Mouse (Mus musculus) hindbrain, embryonic 10.5 days (tissue): Measurements from ENCODE around the gene Actc1. TPM values are rescaled to one million over a fixed set of nuclear protein-coding genes. Genes with fewer than 3 reads are reported as not detected.

Source experiments
- DNase-seq: peaks from one replicate; pipeline ENCODE4 v3.0.0-alpha.2; 2017; ENCODE audit warnings: low spot score
- H3K27ac ChIP-seq: fragments of 300-500 bp; sonication (generic); 2 replicates; pipeline ENCODE4 v1.5.1; 2016; ENCODE audit warnings: mild to moderate bottlenecking, moderate library complexity
- H3K27me3 ChIP-seq: fragments of 300-500 bp; sonication (generic); 2 replicates; pipeline ENCODE4 v1.6.1; 2016; ENCODE audit warnings: mild to moderate bottlenecking; ENCODE audit not compliant: poor library complexity, insufficient read depth, severe bottlenecking
- H3K36me3 ChIP-seq: fragments of 300-500 bp; sonication (generic); 2 replicates; pipeline ENCODE4 v1.6.1; 2016; ENCODE audit warnings: mild to moderate bottlenecking, moderate library complexity
- H3K4me1 ChIP-seq: fragments of 300-500 bp; sonication (generic); replicated peaks from 2 replicates; pipeline ENCODE4 v1.6.1; 2016; ENCODE audit warnings: mild to moderate bottlenecking
- H3K4me3 ChIP-seq: fragments of 300-500 bp; sonication (generic); 2 replicates; pipeline ENCODE4 v1.5.1; 2016; ENCODE audit warnings: mild to moderate bottlenecking, moderate library complexity
- H3K9me3 ChIP-seq: fragments of 300-500 bp; sonication (generic); 2 replicates; pipeline ENCODE4 v1.6.1; 2016; ENCODE audit warnings: mild to moderate bottlenecking, moderate library complexity
- WGBS: fragments of 180-500 bp; shearing (Covaris S2); methylation state at CpG from one replicate; pipeline ENCODE4 v1.1.7; 2016; 5-methylcytosine and 5-hydroxymethylcytosine counted together
- polyA plus RNA-seq: library from polyadenylated mRNA; unstranded; fragments of >200 nt; fragmentation: Nextera tagmentation; extraction: Ambion mirVana; gene quantifications from 2 replicates; pipeline ENCODE4 v1.2.1, GENCODE M21; 2016

Gene Actc1
- polyA plus RNA-seq, 1 experiment from 2014 or later = 6.3 TPM

DNA sequence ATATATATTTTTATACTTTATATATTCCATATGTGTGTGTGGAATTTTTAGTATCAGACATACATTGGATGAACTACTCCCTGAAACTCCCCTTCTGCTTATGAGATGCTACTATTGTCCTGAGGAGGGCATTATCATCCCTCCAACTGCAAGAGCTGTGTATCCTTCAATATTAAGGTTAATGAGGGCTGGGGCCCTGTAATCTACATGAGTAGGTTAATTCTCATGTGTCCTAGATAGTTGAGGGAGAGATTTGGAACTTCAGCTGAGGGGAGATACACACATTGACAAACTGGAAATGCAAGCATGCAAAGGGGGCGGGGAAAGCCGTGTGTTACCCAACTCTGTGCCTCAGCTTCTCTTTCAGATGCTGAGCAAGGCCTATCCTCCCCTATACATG, 15.4 kb downstream of the Actc1 start:
- Histone ChIP-seq H3K27ac (no peak overlapping the region), H3K4me3 (no peak overlapping the region), H3K36me3 (no peaks in the 10 kb centered on the region), H3K4me1 (no peaks in the 10 kb centered on the region), H3K9me3 (no peaks in the 10 kb centered on the region), H3K27me3 (no peaks in the 10 kb centered on the region)
- 81% methylated on average over 2 of the region's 2 CpGs for WGBS
- no peak for DNase-seq

DNA sequence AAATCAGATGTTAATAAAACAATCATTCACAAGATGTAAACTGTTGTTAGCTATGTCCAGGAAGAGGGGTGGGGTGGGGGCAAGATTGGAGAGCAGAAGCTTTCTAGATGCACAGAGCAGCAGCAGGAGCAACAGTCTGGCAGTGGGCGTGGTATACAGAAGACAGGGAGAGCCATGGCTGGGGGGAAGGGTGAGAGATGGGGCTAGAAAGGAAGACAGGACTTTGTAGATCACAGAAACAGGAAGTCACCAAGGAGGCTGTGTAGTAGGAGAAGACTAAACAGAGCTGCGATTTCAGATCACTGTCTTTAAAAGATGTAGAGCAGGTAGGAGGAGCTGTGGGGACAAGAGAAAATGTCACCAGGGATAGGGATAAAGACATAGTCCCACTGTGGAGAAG, 21.1 kb downstream of the Actc1 start:
- 54% methylated on average over 2 of the region's 2 CpGs for WGBS
- H3K4me1 ChIP-seq = peaks cover 2% of the 10 kb centered on the region; the same call in 1 of the 2 replicates
- no peak for DNase-seq

DNA sequence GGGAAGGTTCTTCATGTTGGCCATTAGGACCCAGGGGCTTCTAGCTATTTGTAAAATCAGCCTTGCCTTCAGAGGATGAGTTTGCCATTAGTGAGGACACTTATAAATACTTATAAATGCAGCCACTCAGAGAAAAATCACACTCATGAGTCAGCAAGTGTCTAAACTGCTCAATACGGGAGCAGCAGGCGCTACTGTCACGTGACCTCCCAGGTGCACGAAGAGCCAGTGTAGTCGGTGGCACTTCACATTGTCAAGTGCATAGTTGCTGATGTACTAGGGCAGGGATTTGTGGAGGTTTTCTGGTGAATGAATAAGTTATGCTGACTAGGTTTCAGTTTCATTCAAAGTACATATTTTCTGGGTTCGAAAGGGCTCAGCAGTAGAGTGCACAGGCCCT, 30.0 kb downstream of the Actc1 start:
- H3K4me3 ChIP-seq = no peak overlapping the region
- no peaks in the 10 kb centered on the region for H3K9me3 ChIP-seq
- peaks cover 2% of the 10 kb centered on the region; the same call in 1 of the 2 replicates for H3K4me1 ChIP-seq
- DNase-seq = no peak
- no peaks in the 10 kb centered on the region for H3K36me3 ChIP-seq
- 93% methylated on average over 6 of the region's 6 CpGs for WGBS
- H3K27ac ChIP-seq = no peak overlapping the region
- H3K27me3 ChIP-seq = no peaks in the 10 kb centered on the region

More for the DNA sequence above, 21.1 kb downstream of the Actc1 start:
- Histone ChIP-seq H3K27ac (no peak overlapping the region), H3K9me3 (no peaks in the 10 kb centered on the region), H3K27me3 (no peaks in the 10 kb centered on the region), H3K4me3 (no peak overlapping the region), H3K36me3 (no peaks in the 10 kb centered on the region)

DNA sequence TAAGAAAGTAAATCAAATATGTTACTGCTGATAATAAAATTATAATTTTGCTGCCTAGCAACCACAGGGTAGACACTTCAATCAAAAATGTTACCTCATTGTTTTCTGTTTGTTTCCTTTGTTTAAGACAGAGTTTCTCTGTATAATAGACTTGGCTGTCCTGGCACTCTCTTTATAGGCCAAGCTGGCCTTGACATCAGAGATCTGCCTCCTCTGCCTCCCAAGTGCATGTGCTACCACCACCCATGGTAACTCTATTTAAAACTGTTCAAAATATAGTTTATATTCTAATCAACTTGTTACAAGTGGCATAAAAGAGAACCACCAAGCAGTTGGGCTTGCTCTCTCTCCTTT, 33.2 kb downstream of the Actc1 start:
- H3K4me3 ChIP-seq = no peak overlapping the region
- no peaks in the 10 kb centered on the region for H3K36me3 ChIP-seq
- DNase-seq = no peak
- 0 out of 2 replicates have a peak, but pooled peaks cover 6% of the 10 kb centered on the region for H3K4me1 ChIP-seq
- no peaks in the 10 kb centered on the region for H3K9me3 ChIP-seq
- H3K27ac ChIP-seq = no peak overlapping the region
- peaks cover 8% of the 10 kb centered on the region; the same call in 1 of the 2 replicates for H3K27me3 ChIP-seq

DNA sequence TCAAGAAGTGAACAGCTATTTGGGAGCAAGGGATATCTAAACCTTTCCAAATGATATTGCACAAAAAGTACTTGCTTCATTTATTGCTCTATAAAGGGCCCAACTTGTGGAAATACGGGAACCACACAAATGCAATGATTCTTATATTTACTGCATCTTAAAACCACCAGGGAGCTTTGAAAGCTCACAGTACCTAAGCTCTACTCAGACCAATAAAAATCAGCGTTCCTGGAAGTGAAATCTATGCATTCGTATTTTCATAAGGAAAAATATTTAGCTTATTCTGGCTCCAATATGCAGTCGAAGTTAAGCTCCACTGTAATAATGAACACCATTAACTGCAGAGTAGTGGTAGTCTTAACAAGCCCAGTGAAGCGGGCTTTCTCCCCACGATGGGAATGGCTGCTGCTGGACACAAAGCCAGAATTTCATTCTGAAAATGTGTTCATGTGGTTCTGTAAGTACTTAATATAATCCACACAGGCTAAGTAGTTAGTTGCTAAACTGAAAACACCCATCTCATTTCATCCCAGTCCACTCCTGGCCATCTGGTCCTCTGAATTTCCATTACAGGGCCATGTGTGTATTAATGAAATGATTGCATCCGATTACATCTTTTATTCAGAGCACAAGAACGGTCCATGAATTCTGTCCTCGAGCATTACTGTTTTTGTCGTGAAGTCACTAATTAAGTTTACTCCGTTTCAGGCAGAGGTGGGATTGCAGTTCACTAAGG, 33.7 kb downstream of the Actc1 start:
- Histone ChIP-seq H3K9me3 (no peaks in the 10 kb centered on the region), H3K4me1 (0 out of 2 replicates have a peak, but pooled peaks cover 6% of the 10 kb centered on the region), H3K27ac (no peak overlapping the region), H3K4me3 (no peak overlapping the region), H3K36me3 (no peaks in the 10 kb centered on the region), H3K27me3 (peaks cover 14% of the 10 kb centered on the region)
- 85% methylated on average over 11 of the region's 11 CpGs for WGBS
- no peak for DNase-seq

DNA sequence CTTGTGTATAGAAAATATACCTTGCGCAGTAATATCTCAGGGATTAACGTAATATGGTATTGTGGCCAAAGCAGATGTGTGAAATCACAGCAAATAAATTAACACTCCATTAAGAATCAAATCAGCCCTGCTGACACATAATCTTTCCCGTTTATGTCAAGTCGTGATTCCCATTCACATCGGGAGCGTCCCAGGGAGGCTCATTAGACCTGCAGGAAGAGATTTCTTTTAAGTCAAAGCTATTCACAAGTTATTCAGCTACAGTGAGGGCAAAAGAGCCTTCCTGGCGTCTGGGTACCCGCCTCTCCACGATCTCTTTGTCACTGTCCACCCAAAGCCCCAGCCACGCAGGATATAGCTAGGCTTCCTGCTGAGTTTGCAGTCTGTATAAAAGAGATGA, 35.2 kb downstream of the Actc1 start:
- Histone ChIP-seq H3K4me1 (peaks cover 16% of the 10 kb centered on the region), H3K27ac (no peak overlapping the region), H3K9me3 (no peaks in the 10 kb centered on the region), H3K4me3 (no peak overlapping the region), H3K27me3 (peaks cover 29% of the 10 kb centered on the region), H3K36me3 (no peaks in the 10 kb centered on the region)
- DNase-seq = no peak
- WGBS = 39% methylated on average over 10 of the region's 10 CpGs

GRCm38 (mm10) chr2:114014839-114015238, 38.5 kb downstream of the Actc1 start:
- H3K27ac ChIP-seq = no peak overlapping the region
- H3K4me1 ChIP-seq = peaks cover 22% of the 10 kb centered on the region
- no peak for DNase-seq
- 77% methylated on average over 6 of the region's 6 CpGs for WGBS
- no peak overlapping the region for H3K4me3 ChIP-seq
- no peaks in the 10 kb centered on the region for H3K9me3 ChIP-seq
- peaks cover 53% of the 10 kb centered on the region for H3K27me3 ChIP-seq
- H3K36me3 ChIP-seq = no peaks in the 10 kb centered on the region

DNA sequence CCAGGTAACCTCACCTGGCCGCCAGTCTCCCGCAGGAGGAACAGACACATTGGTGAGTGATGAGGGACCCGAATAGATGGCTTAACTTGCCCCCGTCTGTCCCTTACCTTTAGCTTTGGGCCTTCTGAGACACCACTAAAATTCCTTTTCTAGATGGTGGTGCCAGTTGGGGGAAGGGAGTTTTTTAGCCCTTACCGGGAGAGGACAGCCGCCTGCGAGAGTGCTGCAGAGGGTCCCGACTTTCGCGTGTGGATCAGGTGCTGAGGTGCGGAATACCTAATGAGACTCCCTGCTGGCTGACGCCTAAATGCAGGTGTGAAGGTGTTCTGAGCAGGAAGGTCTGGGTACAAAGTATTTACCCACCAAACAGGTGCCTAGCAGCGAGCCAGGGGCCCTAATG, 39.5 kb downstream of the Actc1 start:
- H3K36me3 ChIP-seq = no peaks in the 10 kb centered on the region
- no peak for DNase-seq
- peak overlapping the region; percentile 64 for H3K4me3 ChIP-seq
- no peaks in the 10 kb centered on the region for H3K9me3 ChIP-seq
- peaks cover 22% of the 10 kb centered on the region for H3K4me1 ChIP-seq
- 2% methylated on average over 13 of the region's 13 CpGs for WGBS
- H3K27ac ChIP-seq = peak overlapping the region; percentile 57; the same call in 1 of the 2 replicates
- peaks cover 53% of the 10 kb centered on the region for H3K27me3 ChIP-seq

DNA sequence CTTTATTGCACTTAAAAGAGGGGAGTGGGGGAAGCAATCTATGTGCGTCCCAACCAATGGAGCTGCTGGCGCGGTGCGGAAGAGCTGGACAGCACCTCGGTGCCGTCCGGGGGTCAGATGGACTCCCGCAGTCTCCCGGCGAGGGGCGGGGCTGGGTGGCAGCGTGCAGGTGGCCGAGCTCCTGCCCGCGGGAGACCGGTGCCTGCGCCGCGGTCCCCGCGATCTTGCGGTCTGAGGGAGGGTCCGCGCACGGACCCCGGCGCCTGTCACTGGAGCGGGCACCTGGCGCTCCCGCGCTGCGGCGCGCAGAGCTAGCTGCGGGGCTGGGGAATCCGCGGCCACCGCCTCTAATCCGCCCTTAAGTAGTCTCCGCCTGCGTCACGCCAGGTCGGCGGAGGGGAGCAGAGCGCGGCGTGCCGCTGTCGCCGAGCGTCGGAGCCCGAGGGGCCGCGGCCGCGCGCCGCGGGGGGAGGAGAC, 40.0 kb downstream of the Actc1 start, which contains the start of gene Gjd2:
Gjd2 (minus strand) TSS at position 325 of the 477 bp plus-strand sequence.
- no peaks in the 10 kb centered on the region for H3K9me3 ChIP-seq
- no peaks in the 10 kb centered on the region for H3K36me3 ChIP-seq
- DNase-seq = peak; percentile 30
- H3K4me1 ChIP-seq = peaks cover 20% of the 10 kb centered on the region
- under 1% methylated on average over 57 of the region's 60 CpGs for WGBS
- H3K27me3 ChIP-seq = peaks cover 53% of the 10 kb centered on the region
- peak within 1 kb of the TSS; percentile 64 for H3K4me3 ChIP-seq
- peak within 1 kb of the TSS; percentile 57 for H3K27ac ChIP-seq

- H3K4me1 ChIP-seq = peaks cover 16% of the 10 kb centered on the region
These were observed 40.6 kb downstream of the Actc1 start for GRCm38 (mm10) chr2:114012749-114013211.

GRCm38 (mm10) chr2:114011838-114012237, 41.5 kb downstream of the Actc1 start:
- H3K9me3 ChIP-seq = no peaks in the 10 kb centered on the region
- H3K27me3 ChIP-seq = peaks cover 48% of the 10 kb centered on the region
- H3K36me3 ChIP-seq = no peaks in the 10 kb centered on the region
- H3K4me3 ChIP-seq = no peak overlapping the region
- H3K4me1 ChIP-seq = peaks cover 16% of the 10 kb centered on the region
- peak; percentile 49 for DNase-seq
- WGBS = 47% methylated on average over 4 of the region's 4 CpGs
- H3K27ac ChIP-seq = no peak overlapping the region

More at GRCm38 (mm10) chr2:114012749-114013211, 40.6 kb downstream of the Actc1 start:
- Histone ChIP-seq H3K36me3 (no peaks in the 10 kb centered on the region), H3K27me3 (peaks cover 53% of the 10 kb centered on the region), H3K9me3 (no peaks in the 10 kb centered on the region), H3K27ac (peak overlapping the region; percentile 57; the same call in 1 of the 2 replicates), H3K4me3 (peak overlapping the region; percentile 64)
- WGBS = 4% methylated on average over 19 of the region's 19 CpGs
- DNase-seq = no peak

DNA sequence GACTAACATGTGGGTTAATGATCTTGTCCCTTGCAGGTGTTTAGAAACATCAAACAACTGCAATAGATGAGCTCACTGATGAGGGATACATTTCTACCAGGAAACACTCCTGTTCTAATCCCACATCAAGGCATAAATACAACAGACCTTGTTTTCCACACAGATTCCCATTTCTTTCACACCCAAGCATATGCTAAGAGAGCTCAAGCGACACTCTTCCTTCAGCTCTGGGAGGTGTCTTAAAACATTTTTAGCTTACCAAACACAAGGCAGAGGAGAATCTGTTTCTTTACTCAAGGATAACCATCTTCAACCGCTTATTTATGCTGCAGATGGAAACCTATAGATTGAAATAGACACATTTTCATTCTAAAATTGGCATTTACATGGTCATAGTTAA, 45.0 kb downstream of the Actc1 start:
- 85% methylated on average over 2 of the region's 2 CpGs for WGBS
- DNase-seq = no peak
- H3K4me3 ChIP-seq = no peak overlapping the region
- no peaks in the 10 kb centered on the region for H3K9me3 ChIP-seq
- peaks cover 26% of the 10 kb centered on the region for H3K27me3 ChIP-seq
- H3K27ac ChIP-seq = no peak overlapping the region
- H3K36me3 ChIP-seq = no peaks in the 10 kb centered on the region
- peaks cover 8% of the 10 kb centered on the region for H3K4me1 ChIP-seq

- WGBS = 64% methylated on average over 8 of the region's 8 CpGs
- H3K4me1 ChIP-seq = no peaks in the 10 kb centered on the region; the same call in 1 of the 2 replicates
- H3K27me3 ChIP-seq = no peaks in the 10 kb centered on the region
- no peak overlapping the region for H3K4me3 ChIP-seq
- H3K36me3 ChIP-seq = no peaks in the 10 kb centered on the region
- H3K27ac ChIP-seq = no peak overlapping the region
- DNase-seq = no peak
- H3K9me3 ChIP-seq = no peaks in the 10 kb centered on the region
These were observed 55.9 kb downstream of the Actc1 start for GRCm38 (mm10) chr2:113997484-113997883.
